Mouse (Mus musculus) retina, postnatal 1 day (tissue): ENCODE results near the gene Dscaml1.

Experiments used
- DNase-seq: peaks from one replicate; pipeline ENCODE4 v3.0.0-alpha.2; 2012

The Dscaml1 gene

GRCm38 (mm10) chr9:45457200-45457599 lies 30.8 kb downstream of the Dscaml1 start:
- no peak for DNase-seq

DNA sequence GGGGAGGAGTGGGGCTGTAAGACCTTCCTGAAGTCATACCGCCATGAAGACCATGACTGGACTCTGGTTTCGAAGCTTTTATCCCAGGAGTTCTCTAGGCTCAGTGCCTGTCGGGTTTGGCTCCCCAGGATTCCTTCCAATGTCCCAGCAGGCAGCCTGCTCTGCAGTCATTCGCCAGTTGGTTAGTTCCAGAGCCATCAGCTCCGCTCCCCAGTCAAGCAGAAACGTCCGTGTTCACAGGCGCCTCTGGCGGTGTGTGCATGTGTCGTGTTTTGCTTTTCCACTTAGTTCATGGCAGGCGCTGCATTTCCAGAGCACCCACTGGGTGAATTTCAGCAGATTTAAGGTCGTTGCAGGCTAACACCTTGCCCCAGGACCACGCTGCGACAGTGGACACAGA lies 31.9 kb downstream of the Dscaml1 start:
- peak; percentile 59 for DNase-seq

DNA sequence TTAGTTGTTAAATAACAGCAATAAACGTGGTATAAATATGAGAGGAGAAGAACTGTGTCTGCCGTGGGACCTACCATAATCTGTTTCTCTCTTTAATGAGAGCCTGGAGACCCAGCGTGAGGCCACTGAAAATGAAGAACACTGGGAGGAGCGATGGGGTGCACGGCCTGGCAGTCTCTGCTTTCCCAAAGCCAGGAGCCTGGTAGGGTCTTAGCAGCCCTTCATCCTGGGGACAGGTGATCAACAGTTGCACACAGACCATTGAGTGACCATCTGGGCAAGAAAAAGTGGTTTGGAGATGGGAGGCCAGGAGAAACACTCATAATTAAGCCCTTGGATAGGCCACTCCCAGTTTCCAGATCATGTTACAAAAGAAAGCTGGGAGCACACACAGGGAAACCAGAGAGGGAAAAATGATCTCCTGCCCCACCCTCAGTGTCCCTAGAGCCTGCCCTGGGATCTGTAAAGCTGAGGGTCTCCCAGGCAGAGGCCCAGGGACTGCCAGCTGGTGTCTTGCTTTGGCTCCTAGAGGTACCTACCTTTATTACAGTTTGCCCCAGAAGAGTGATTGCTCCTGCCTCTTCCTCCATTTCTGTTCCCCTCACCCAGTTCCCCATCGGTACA lies 39.1 kb downstream of the Dscaml1 start:
- peak; percentile 38 for DNase-seq

DNA sequence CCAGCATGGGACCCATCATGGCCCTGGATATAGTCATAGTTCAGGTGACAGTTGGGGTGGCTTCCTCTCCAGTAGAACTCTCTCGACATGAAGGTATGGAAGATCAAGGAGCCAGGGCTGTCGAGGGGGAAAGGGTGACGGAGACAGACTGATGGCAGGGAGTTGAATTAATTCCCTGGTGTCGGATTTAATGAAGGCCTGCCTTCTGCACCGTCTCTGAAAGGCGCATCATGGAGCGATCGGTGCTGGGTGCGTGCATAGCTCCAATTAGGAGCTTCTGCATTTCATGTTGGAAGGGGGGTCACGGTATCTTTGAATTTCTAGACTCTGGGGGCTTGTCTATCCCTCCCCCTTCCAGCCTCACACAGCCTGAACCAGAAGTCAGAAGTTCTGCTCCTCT lies 41.8 kb downstream of the Dscaml1 start:
- no peak for DNase-seq

GRCm38 (mm10) chr9:45470746-45471471 lies 44.5 kb downstream of the Dscaml1 start:
- no peak for DNase-seq

DNA sequence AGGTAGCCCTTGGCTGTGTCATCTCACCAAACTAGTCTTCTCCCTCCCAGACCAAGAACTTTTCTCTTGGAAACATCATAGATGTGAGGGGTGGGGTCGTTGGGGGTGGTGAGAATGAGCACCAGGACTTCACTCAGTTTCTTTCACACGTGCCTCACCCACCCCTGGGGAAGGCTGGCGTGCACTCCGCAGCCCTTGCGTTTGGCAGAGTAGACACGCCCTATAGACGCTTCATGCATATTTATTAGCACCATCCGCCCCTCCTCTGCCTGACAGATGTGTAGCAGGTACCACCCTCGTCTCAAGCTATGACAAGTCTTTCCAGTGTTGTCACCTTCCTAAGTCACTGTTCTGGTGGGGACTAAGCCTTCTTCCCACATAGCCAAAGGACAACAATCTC lies 45.3 kb downstream of the Dscaml1 start:
- DNase-seq, result no peak

- no peak for DNase-seq
These were observed 48.4 kb downstream of the Dscaml1 start for GRCm38 (mm10) chr9:45474874-45475273.

GRCm38 (mm10) chr9:45480936-45481335 lies 54.5 kb downstream of the Dscaml1 start:
- no peak for DNase-seq

- no peak for DNase-seq
These were observed 60.2 kb downstream of the Dscaml1 start for GRCm38 (mm10) chr9:45486665-45487074.

DNA sequence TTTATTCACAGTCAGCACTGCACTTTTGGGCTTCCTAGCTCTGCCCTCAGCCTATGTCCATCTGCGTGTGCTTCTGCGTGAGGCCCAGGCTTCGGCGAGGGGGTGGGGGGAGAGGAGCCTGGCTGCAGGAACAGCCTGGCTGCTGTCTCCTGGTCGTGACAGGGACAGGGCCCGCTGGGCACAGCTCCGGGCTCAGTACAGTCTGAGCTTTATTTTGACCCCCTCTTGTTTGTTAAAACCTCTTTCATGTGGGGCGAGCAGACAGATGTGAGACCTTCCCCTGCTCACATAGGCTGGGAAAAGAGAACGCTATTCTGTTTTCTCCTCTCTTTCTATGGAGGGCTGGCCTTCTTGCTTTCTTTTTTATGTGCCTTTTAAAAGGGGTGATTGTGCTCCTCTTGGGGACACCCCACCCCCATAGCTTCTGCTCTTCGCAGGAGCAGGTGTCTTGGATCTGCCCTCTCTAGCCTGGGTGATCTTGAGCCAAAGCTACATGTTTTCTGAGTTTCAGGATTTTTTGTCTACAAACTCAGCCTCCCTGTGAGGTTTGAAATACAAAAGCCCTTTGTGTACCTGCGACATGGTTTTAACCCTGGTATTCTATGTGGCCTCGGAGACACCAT lies 60.9 kb downstream of the Dscaml1 start:
- DNase-seq, result no peak

- DNase-seq, result no peak
These were observed 64.5 kb downstream of the Dscaml1 start for GRCm38 (mm10) chr9:45490899-45491298.

DNA sequence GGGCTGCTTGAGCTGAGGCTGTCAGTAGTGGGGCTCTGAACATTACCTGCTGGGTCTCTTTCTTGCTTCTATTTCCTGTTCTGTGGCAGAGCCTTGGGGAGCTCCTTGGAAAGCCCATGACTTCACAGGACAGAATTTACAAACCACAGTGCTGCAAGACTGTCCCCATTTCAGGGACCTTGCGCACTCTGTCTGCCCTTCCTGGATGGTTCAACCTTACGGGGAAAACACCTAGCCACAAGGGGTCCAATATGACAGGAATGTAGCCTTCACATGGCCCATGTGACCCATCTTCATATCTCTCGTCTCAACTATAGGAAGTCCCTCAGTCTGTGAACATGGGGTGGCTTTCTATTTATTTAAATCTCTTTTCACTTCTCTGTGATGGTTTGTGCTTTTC lies 68.5 kb downstream of the Dscaml1 start:
- no peak for DNase-seq

GRCm38 (mm10) chr9:45496340-45496739 lies 69.9 kb downstream of the Dscaml1 start:
- DNase-seq, result no peak

GRCm38 (mm10) chr9:45496944-45497343 lies 70.5 kb downstream of the Dscaml1 start:
- DNase-seq, result no peak

- DNase-seq, result no peak
These were observed 72.8 kb downstream of the Dscaml1 start for GRCm38 (mm10) chr9:45499267-45499666.

- DNase-seq, result no peak
These were observed 73.7 kb downstream of the Dscaml1 start for GRCm38 (mm10) chr9:45500071-45500595.

- no peak for DNase-seq
These were observed 75.0 kb downstream of the Dscaml1 start for GRCm38 (mm10) chr9:45501295-45501927.

GRCm38 (mm10) chr9:45501963-45502641 lies 75.7 kb downstream of the Dscaml1 start:
- DNase-seq, result peak; percentile 74

GRCm38 (mm10) chr9:45504977-45505376 lies 78.5 kb downstream of the Dscaml1 start:
- peak; percentile 27 for DNase-seq

DNA sequence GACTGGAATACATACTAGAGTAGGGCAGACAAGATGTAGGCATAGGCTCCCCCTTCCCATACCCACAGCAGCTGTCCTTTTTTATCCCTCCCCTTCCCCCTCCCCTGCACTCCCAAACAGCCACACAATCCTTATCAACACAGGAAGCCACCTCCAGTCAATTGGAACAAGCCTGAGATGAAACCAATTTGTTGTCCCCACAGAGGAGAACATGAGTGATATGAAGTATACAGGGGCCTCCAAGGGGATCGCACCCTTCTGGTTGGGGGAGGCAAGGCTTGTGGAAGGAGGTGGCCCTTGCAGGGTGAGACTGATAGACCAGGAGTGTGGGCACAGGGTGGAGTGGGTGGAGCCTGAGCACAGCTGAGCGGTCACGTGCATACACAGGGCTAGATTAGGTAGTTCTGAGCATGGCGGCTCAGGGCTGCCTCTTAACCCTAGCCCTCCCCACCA lies 79.1 kb downstream of the Dscaml1 start:
- DNase-seq, result peak; percentile 74

- no peak for DNase-seq
These were observed 81.1 kb downstream of the Dscaml1 start for GRCm38 (mm10) chr9:45507482-45507881.

DNA sequence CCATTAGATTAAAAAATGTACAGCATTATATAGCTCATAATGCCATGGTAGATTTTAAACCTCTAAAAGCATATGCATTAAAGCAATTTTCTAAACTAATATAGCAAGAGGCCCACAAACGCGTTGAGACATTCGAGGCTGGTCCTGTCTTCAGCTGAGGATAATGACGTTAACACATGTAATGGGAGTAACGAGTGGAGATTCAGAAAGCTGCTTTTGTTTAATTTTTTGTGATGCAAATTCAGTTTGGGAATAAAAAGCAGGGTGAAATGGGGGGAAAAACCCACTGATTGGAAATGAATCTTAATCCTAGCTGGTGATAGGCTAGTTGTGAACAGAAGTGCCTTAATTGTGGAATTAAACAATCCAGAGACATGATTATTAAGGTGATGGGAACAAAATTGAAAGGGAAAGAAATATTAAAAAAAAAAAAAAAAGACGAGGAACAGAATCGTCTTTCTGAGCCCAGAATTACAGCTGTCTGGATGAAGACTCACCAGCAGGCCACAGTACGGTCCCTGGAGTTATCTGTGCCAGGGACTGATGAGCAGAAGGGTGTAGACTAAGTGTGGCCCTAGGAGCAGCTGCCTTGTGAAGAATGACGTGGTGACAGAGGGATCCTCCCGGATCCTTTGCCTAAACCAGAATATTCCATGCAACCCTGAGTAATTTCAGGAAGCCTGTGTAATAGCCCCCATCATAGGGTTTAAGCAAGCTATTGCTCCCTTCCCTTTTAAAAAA lies 84.5 kb downstream of the Dscaml1 start:
- DNase-seq, result no peak
